Mouse (Mus musculus) 3T3-L1 (cell line): ENCODE results near the gene Afmid.

Experiments
- DNase-seq: peaks from one replicate; pipeline ENCODE4 v3.0.0-alpha.2; 2015; ENCODE audit warnings: low read depth, low spot score

Gene Afmid

DNA sequence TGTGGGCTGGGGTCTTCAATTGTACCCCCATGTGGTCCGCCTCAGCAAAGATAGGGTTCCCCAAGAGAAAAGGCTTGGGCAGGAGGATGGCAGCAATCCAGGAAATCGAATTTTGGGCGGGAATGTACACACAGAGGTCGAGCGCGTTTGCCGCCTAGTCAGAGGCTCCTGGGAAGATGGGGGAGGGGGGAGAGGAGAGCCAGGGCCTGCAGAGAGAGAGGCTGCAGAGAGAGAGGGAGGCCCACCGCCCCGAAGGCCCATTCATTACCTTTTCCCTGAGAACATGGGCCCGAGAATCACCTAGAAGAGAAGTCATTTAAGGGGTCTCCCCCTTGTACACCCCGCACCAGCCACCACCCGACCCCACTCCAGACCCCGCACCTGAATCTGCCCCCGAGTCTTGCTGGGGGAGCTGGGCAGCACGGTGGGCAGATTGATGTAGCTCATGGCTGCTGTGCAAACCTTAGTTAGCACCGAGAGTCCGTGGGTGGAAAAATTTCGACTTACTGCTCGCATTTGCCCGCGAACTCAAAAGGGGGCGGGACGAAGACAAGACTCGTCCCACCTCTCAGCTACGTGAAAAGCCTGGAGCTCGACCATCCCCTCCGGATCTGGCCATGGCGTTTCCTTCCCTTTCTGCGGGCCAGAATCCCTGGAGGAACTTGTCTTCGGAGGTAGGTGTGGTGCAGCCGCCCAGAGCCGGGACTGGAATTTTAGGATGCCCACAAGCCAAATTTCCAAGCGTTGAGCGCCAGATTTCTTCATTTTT, at the start of gene Afmid, which contains the start of gene Tk1:
Afmid (plus strand) TSS at position 592 of the 769 bp plus-strand sequence.
Tk1 (minus strand) TSS at position 760 of the 769 bp plus-strand sequence.
- peak; percentile 97 for DNase-seq

DNA sequence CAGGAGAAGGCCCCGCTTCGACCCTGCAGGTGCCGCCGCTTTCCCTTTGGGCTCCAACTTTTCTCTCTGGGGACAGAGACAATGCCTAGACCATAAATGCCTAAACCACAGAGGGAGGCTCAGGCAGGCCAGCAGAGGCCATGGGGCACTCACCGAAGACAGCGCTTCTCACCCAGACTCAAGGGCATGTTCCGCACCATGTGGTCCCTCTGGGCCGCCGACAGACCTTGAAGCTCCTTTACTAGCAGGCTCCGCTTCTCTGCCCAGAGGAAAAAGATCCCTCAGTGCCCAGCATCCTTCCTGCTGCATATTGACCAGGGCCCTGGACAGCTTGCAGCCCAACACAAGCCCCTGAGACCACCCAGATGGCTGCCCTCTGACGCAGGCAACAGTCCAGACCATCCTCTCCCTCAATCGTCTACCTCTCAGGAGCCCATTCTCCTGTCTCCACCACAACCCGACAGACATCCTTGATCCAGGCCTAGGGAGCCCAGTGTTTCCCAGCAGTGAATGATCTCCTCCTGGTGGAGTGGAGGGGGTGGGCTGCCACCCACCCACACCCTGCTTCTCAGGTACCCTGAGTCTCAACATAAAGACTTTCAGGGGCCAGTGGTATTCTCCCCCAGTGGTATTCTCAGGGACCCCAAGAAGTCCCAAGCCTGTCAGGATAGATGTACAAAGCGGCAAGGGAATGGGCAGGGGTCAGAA, 49.5 kb upstream of the Afmid start:
- DNase-seq = no peak

GRCm38 (mm10) chr11:117777111-117777510, 48.6 kb upstream of the Afmid start:
- DNase-seq = no peak

DNA sequence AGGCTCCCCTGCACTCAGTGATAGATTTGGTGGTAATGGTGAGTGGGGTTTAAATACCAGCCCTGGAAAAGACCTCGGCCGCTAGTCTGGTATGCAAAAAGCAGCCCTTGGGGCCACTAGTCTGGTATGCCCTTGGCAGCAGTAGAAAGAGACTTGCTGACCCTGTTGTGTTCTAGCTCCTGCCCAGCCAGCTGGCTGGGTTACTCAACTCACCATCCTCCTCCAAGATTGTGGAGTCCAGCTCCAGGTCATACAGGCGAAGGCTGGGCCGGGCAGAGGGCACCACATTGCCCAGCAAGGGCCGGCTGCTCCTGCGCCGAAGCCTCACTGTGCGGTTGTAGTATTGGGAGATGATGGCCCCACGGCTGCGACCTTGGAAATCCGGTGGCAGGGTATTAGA, 47.7 kb upstream of the Afmid start:
- no peak for DNase-seq

- DNase-seq = peak; percentile 57
Observed at GRCm38 (mm10) chr11:117778851-117779433, 46.8 kb upstream of the Afmid start.

DNA sequence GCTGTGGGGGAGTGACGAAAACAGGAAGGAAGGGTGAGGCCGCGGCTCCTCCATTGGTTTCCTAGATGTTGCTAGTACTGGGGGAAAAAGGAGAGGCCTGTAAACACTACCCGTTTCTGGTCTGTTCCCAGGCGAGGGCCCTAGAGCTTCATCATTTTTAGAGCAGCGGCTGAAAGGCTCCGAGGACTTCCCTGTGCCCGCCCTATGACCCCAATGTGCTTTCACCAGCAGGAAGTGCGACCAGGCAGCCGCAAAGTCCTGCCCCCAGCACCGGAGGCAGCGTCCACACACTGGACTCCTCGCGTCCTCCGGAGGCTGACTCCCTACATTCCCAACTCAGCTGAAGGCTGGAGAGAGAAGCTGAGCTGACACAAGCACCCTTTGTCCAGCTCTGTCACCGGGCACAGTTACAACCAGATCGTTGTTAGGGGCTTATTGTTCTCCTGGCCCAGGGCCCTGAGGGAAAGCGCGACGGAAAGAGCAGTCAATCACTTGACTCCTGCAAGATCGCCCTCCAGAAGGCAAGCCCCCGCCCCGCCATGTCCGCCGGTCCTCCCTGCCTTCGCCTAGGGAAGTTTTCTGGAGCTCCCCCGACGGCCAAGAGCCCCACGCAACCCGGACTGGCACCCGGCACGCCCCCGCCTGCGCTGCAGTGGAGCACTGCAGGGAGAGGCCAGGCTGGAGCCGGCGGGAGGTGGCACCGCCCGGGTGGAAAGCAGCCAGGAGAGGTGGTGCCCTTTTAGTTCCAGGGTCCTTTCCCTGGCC, 46.1 kb upstream of the Afmid start:
- DNase-seq = peak; percentile 68

DNA sequence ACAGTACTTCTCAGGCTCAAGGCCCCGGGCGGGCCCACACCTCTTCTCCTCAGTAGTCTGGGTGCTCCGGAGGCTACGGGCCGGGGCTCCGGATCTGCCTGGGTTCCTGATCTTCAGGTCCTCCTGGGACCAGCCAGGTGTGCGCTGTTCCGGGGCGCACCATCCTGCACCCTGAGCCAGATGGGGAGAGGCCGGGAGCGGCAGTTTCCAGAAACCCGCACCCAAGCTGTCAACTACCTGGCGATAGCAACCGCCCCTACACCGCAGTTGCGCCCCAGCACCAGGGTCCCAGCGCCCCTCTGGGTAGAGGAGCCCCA, 45.6 kb upstream of the Afmid start:
- DNase-seq = no peak

- DNase-seq = peak; percentile 98
Observed at GRCm38 (mm10) chr11:117780582-117781111, 45.1 kb upstream of the Afmid start.

GRCm38 (mm10) chr11:117781199-117781821, 44.4 kb upstream of the Afmid start:
- peak; percentile 86 for DNase-seq

DNA sequence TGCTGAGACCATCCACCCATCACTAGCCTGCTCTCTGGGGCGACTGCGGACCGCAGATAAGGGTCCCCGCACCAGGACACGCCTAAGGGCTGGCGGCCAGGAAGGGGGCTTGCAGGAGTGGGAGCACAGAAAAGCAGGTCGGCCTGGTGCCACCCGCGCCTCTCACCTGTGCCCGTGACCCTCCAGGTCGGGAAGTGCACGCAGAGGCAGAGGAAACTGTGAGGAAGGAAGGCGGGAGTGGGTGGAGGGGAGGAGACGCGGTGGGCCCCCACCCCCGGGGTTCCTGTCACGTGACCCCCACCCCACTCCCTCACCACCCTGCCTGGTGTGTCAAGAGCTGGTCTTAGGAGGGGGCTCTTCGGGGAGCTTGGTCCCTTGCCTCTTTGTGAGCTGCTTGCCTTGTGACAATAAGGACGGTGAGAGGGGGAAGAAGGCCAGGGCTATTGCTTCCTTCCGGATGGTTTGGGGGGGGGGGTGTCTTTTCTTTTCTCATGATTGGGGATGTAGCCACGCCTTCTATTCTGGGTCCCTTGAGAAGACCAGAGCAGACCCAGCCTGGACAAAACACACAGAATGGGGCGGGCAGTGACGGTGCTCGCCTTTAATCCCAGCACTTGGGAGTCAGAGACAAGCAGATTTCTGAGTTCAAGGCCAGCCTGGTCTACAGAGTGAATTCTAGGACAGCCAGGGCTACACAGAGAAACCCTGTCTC, 43.6 kb upstream of the Afmid start, which contains the start of the genes Tmc8 and Tmc6:
Tmc8 (plus strand) TSS at position 84 of the 712 bp plus-strand sequence.
Tmc6 (minus strand) TSS at position 206 of the 712 bp plus-strand sequence.
- DNase-seq = no peak

GRCm38 (mm10) chr11:117782705-117783034, 43.1 kb upstream of the Afmid start:
- no peak for DNase-seq

DNA sequence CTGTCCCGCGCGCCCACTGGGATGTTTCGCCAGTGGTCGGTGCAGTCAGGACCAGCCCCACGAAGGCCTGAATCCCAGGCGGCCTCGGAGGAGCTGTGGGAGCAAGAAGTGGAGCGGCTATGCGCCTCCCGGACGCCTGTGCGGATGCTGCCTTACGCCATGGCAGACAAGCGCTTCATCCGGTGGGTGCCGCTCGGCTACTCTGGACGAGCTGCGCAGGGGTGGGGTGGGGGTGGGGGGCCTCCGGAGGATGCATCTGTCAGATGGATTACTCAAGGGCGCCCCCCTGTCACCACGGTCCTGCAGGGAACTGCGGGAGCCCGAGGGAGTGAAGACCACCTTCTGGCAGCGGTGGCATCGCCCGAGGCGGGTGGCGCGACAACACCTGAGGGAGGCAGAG, 42.6 kb upstream of the Afmid start:
- no peak for DNase-seq

DNA sequence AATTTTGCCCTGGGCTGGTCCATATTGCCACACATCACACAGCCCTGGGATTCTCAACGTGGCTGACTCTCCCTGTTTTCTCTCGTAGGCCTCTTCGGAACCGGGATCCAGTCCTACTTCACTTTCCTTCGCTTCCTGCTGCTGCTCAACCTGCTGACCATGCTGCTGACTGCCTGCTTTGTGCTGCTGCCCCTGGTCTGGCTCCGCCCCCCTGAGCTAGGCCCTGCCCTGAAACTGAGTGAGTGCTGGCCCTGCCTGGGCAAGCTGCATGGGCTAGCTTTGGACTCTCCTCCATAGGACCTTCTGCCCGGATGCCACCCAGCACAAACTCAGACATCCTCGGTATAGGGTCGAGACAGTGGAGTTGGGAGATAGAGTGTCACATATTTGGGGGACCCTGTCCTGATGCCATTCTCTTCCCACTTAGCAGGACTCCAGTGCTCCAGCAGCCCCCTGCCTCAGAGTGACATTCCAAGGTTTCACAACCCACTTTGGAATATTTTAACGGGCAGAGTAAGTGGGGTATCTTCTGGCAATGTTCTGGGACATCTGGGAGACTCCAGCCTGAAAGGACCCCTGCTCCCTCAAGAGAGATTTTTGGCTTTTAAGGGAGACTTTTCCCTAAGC, 41.9 kb upstream of the Afmid start:
- DNase-seq = peak; percentile 33

- peak; percentile 43 for DNase-seq
Observed at GRCm38 (mm10) chr11:117786294-117786693, 39.4 kb upstream of the Afmid start.

DNA sequence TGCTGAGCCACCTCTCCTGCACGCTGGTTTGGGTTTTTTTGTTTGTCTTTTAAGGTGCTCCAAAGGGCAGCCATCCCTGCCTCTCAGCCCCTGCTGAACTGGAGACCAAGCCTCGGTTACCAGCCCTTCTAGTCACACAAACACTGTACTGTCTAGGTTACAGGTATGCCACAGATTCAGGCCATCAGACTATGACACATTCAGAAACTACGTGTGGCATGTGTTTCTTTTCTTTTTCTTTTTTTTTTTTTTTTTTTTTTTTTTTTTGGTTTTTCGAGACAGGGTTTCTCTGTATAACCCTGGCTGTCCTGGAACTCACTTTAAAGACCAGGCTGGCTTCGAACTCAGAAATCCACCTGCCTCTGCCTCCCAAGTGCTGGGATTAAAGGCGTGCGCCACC, 37.2 kb upstream of the Afmid start:
- DNase-seq = peak; percentile 34

DNA sequence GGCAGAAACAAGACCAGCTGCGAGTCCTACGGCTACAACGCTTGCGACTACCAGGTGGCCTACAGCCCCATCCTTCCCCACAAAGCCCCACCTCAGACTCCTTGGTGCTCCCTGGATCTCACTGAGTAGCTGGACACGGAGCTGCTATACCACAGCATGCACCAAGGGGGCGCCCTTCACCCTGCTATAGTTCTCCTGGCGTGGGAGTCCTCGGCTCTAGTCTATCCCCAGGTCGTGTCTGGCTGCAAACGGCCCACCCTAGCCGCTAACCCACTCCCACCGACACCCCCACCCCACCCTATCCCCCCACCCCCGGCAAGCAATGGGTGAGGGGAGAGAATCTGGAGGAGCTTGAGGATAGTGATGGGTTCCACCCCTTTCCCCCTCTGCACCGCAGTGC, 35.4 kb upstream of the Afmid start:
- peak; percentile 62 for DNase-seq

DNA sequence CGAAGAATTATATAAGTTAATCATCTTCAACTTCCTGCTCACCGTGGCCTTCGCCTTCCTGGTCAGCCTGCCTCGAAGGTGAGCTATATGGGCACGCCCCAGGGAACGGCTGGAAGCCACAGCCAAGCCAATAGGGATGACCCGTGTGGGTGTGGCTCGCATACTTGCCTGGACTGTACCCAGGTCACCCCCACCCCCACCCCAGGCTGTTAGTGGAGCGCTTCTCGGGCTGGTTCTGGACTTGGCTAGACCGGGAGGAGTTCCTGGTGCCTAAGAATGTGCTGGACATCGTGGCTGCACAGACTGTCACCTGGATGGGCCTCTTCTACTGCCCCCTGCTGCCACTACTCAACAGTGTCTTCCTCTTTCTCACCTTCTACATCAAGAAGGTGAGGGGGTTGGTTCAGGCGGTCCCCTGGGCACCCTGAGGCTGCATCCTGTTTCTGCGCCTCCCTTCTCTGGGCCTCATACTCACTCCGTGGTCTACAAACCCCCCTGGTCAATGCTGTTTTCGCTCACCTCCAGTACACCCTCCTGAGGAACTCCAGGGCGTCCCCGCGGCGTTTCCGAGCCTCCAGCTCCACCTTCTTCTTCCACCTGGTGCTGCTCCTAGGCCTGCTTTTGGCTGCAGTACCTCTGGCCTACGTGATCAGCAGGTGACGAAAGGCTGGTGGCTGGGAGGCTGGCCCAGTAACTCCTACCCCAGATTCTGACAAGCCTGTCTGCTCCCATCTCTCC, 34.9 kb upstream of the Afmid start:
- no peak for DNase-seq

DNA sequence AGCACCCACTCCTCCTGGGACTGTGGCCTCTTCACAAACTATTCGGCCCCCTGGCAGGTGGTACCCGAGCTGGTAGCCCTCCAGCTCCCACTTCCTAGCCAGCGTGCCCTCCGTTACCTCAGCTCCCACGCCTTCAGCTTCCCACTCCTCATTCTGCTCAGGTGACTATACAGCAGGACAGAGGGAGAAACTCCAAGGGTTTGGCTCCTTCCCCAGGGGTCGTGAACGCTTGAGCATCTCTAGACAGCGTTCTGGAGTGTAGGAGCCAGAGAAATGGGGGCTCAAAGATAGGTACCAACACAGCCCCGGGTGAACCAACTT, 34.3 kb upstream of the Afmid start:
- DNase-seq = no peak

DNA sequence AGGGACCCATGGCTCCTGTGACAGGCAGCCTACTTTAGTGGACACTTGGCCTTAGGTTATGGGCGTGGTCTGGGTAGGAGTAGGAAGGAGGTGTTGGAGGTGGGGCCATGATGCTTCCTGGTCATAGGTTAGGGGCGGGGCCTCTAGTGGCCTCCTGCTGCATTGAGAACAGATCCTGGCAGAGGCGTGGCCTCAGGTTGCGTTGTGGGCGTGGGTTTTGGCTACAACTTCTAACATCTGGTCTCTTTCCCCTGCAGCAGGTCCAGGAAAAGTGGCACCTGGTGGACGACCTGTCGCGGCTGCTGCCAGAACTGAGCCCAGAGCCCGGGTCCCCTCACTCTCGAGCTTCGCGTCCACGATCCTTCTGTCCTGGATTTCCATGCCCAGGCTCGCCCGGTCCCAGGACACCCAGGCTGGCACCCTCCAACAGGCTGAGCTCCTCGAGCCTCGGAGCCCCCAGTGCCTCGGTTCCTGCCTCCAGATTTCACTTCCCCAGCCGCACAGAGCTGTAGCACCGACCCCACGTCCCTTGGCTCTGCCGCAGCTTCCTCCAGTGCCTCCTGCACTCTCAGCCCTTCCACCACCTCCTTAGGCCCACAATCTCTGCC, 33.3 kb upstream of the Afmid start:
- DNase-seq = peak; percentile 25
